Mouse (Mus musculus) hindbrain, embryonic 16.5 days (tissue): Measurements from ENCODE around the gene Tgoln1. TPM values are rescaled to one million over a fixed set of nuclear protein-coding genes. Genes with fewer than 3 reads are reported as not detected.

Experiments used
- ATAC-seq: fragments of 200-750 bp; cut with Nextera tagmentation; 2 replicates; pipeline ENCODE4 v1.8.0; 2017; ENCODE audit warnings: moderate TSS enrichment, moderate library complexity
- H3K27ac ChIP-seq: fragments of 300-500 bp; sonication (generic); 2 replicates; pipeline ENCODE4 v1.5.1; 2014; ENCODE audit warnings: low read depth, mild to moderate bottlenecking, control low read depth, low read length, moderate library complexity
- H3K27me3 ChIP-seq: fragments of 300-500 bp; sonication (generic); replicated peaks from 2 replicates; pipeline ENCODE4 v1.6.1; 2014; ENCODE audit warnings: low read length; ENCODE audit not compliant: control insufficient read depth, insufficient read depth
- H3K36me3 ChIP-seq: fragments of 300-500 bp; sonication (generic); 2 replicates; pipeline ENCODE4 v1.6.1; 2014; ENCODE audit warnings: mild to moderate bottlenecking, low read length, moderate library complexity, mixed read lengths; ENCODE audit not compliant: control insufficient read depth, insufficient read depth
- H3K4me1 ChIP-seq: fragments of 300-500 bp; sonication (generic); 2 replicates; pipeline ENCODE4 v1.6.1; 2014; ENCODE audit warnings: low read depth, low read length; ENCODE audit not compliant: control insufficient read depth, insufficient read depth
- H3K4me2 ChIP-seq: fragments of 300-500 bp; sonication (generic); 2 replicates; pipeline ENCODE4 v1.6.1; 2014; ENCODE audit warnings: mild to moderate bottlenecking, low read length, control low read depth, moderate library complexity
- H3K4me3 ChIP-seq: fragments of 300-500 bp; sonication (generic); 2 replicates; pipeline ENCODE4 v1.5.1; 2014; ENCODE audit warnings: mild to moderate bottlenecking, low read length, control low read depth, moderate library complexity
- H3K9ac ChIP-seq: fragments of 300-500 bp; sonication (generic); 2 replicates; pipeline ENCODE4 v1.6.1; 2014; ENCODE audit warnings: low read depth, mild to moderate bottlenecking, control low read depth, low read length, moderate library complexity
- H3K9me3 ChIP-seq: fragments of 300-500 bp; sonication (generic); 2 replicates; pipeline ENCODE4 v1.6.1; 2014; ENCODE audit warnings: mild to moderate bottlenecking, low read length, moderate library complexity; ENCODE audit not compliant: control insufficient read depth
- WGBS: fragments of 180-500 bp; shearing (Covaris S2); extraction: QIAGEN DNeasy Blood & Tissue Kit; methylation state at CpG from one replicate; pipeline ENCODE4 v1.1.7; 2014; 5-methylcytosine and 5-hydroxymethylcytosine counted together
- polyA plus RNA-seq: library from polyadenylated mRNA; unstranded; fragments of >200 nt; fragmentation: Nextera tagmentation; extraction: Ambion mirVana; gene quantifications from 2 replicates; pipeline ENCODE4 v1.2.1, GENCODE M21; 2015

Tgoln1 gene
- polyA plus RNA-seq, 1 experiment from 2014 or later = 35.6 TPM

- Histone ChIP-seq H3K36me3 (peaks cover 4% of the 10 kb centered on the region), H3K9me3 (no peaks in the 10 kb centered on the region), H3K27me3 (no peaks in the 10 kb centered on the region), H3K27ac (no peak overlapping the region), H3K9ac (no peak overlapping the region), H3K4me3 (no peak overlapping the region), H3K4me1 (peaks cover 5% of the 10 kb centered on the region; the same call in 1 of the 2 replicates), H3K4me2 (no peak overlapping the region)
- 94% methylated on average over 5 of the region's 5 CpGs for WGBS
- ATAC-seq = no peak
These were observed 49.3 kb downstream of the Tgoln1 start for GRCm38 (mm10) chr6:72567508-72567907.

- 1% methylated on average over 4 of the region's 4 CpGs for WGBS
- peak overlapping the region; percentile 34; the same call in 1 of the 2 replicates for H3K4me2 ChIP-seq
- H3K9me3 ChIP-seq = no peaks in the 10 kb centered on the region
- H3K27ac ChIP-seq = no peak overlapping the region
- H3K4me3 ChIP-seq = no peak overlapping the region
- no peaks in the 10 kb centered on the region for H3K27me3 ChIP-seq
- H3K9ac ChIP-seq = 0 out of 2 replicates have a peak overlapping the region, but pooled peaks have one; percentile 33
- peaks cover 5% of the 10 kb centered on the region; the same call in 1 of the 2 replicates for H3K4me1 ChIP-seq
- H3K36me3 ChIP-seq = peaks cover 4% of the 10 kb centered on the region
- peak; percentile 90 for ATAC-seq
These were observed 50.8 kb downstream of the Tgoln1 start for GRCm38 (mm10) chr6:72566044-72566443.

- peak; percentile 24; the same call in 1 of the 2 replicates for ATAC-seq
- WGBS = 76% methylated on average over 7 of the region's 7 CpGs
- peak overlapping the region; percentile 34; the same call in 1 of the 2 replicates for H3K4me2 ChIP-seq
- H3K9ac ChIP-seq = peak overlapping the region; percentile 33; the same call in 1 of the 2 replicates
- H3K36me3 ChIP-seq = peaks cover 4% of the 10 kb centered on the region
- no peak overlapping the region for H3K4me3 ChIP-seq
- H3K9me3 ChIP-seq = no peaks in the 10 kb centered on the region
- H3K27me3 ChIP-seq = no peaks in the 10 kb centered on the region
- no peak overlapping the region for H3K27ac ChIP-seq
- peaks cover 5% of the 10 kb centered on the region; the same call in 1 of the 2 replicates for H3K4me1 ChIP-seq
These were observed 51.3 kb downstream of the Tgoln1 start for GRCm38 (mm10) chr6:72565506-72565905.

GRCm38 (mm10) chr6:72562894-72563293 lies 53.9 kb downstream of the Tgoln1 start:
- no peak overlapping the region for H3K4me3 ChIP-seq
- no peak overlapping the region for H3K27ac ChIP-seq
- peaks cover 2% of the 10 kb centered on the region for H3K36me3 ChIP-seq
- H3K27me3 ChIP-seq = no peaks in the 10 kb centered on the region
- WGBS = 69% methylated on average over 5 of the region's 5 CpGs
- no peak for ATAC-seq
- H3K4me2 ChIP-seq = no peak overlapping the region
- H3K9me3 ChIP-seq = no peaks in the 10 kb centered on the region
- peaks cover 5% of the 10 kb centered on the region; the same call in 1 of the 2 replicates for H3K4me1 ChIP-seq
- H3K9ac ChIP-seq = no peak overlapping the region

GRCm38 (mm10) chr6:72562486-72562885 lies 54.3 kb downstream of the Tgoln1 start:
- no peak overlapping the region for H3K27ac ChIP-seq
- H3K36me3 ChIP-seq = no peaks in the 10 kb centered on the region
- H3K4me3 ChIP-seq = no peak overlapping the region
- H3K9me3 ChIP-seq = no peaks in the 10 kb centered on the region
- H3K4me1 ChIP-seq = peaks cover 5% of the 10 kb centered on the region; the same call in 1 of the 2 replicates
- ATAC-seq = no peak
- no peak overlapping the region for H3K9ac ChIP-seq
- WGBS = 50% methylated on average over 6 of the region's 6 CpGs
- H3K27me3 ChIP-seq = no peaks in the 10 kb centered on the region
- no peak overlapping the region for H3K4me2 ChIP-seq

- H3K36me3 ChIP-seq = no peaks in the 10 kb centered on the region
- H3K4me3 ChIP-seq = no peak overlapping the region
- 86% methylated on average over 8 of the region's 8 CpGs for WGBS
- H3K4me2 ChIP-seq = no peak overlapping the region
- no peaks in the 10 kb centered on the region for H3K9me3 ChIP-seq
- H3K4me1 ChIP-seq = peaks cover 3% of the 10 kb centered on the region; the same call in 1 of the 2 replicates
- no peak overlapping the region for H3K27ac ChIP-seq
- ATAC-seq = no peak
- no peaks in the 10 kb centered on the region for H3K27me3 ChIP-seq
- H3K9ac ChIP-seq = no peak overlapping the region
These were observed 56.0 kb downstream of the Tgoln1 start for GRCm38 (mm10) chr6:72560801-72561200.

Other genes with a start within 250 kb of the Tgoln1 start
- 16.2 and 20.1 TPM in 2 replicates for gene Vamp5, start 236.5 kb downstream of the Tgoln1 start, polyA plus RNA-seq
- gene Vamp8, start 226.3 kb downstream of the Tgoln1 start, polyA plus RNA-seq = 28.5 and 29.4 TPM in 2 replicates
- gene Ggcx, start 202.7 kb downstream of the Tgoln1 start, polyA plus RNA-seq = 15.8 and 18.5 TPM in 2 replicates
- 300 and 327 TPM in 2 replicates for gene Mat2a, start 177.4 kb downstream of the Tgoln1 start, polyA plus RNA-seq
- 0.29 and 0.36 TPM in 2 replicates for gene Sh2d6, start 95.3 kb downstream of the Tgoln1 start, polyA plus RNA-seq
- 9.0 and 10.2 TPM in 2 replicates for gene Capg, start 72.6 kb downstream of the Tgoln1 start, polyA plus RNA-seq
- gene Elmod3, start 18.6 kb downstream of the Tgoln1 start, polyA plus RNA-seq = 17.3 and 18.7 TPM in 2 replicates
- gene Retsat, start 18.5 kb downstream of the Tgoln1 start, polyA plus RNA-seq = 7.0 and 8.4 TPM in 2 replicates
- 6.3 and 8.1 TPM in 2 replicates for gene Tcf7l1, start 172.3 kb upstream of the Tgoln1 start, polyA plus RNA-seq